Comparison of ENCODE assay signal across 28 mouse cellular contexts in genomic region chr19:38319168-38319567, GRCm38 (mm10). TPM values are rescaled to one million over a fixed set of nuclear protein-coding genes. Genes with fewer than 3 reads are reported as not detected.
"Had no signal": no experiment of that assay in that cellular context is flagged by ENCODE, and none has a peak within 500 bp of the region (broad histone marks: within the 10 kb centered on the region; RNA-seq: fewer than 3 reads in every experiment).

No protein-coding gene starts in this region.

- H3K36me3 ChIP-seq: heart, embryonic 10.5 days; heart, embryonic 12.5 days; hindbrain, embryonic 10.5 days; hindbrain, embryonic 12.5 days; limb, embryonic 10.5 days; limb, embryonic 12.5 days; liver, embryonic 13.5 days; liver, embryonic 15.5 days had no signal

- H3K4me3 ChIP-seq: gastrocnemius, adult 2 months; heart, adult 2 months; heart, embryonic 10.5 days; heart, embryonic 12.5 days; hindbrain, embryonic 10.5 days; hindbrain, embryonic 12.5 days; left cerebral cortex, adult 2 months; limb, embryonic 10.5 days; limb, embryonic 12.5 days; liver, embryonic 13.5 days; liver, embryonic 15.5 days had no signal

- H3K4me2 ChIP-seq: heart, embryonic 12.5 days; hindbrain, embryonic 12.5 days; hindbrain, embryonic 14.5 days; limb, embryonic 12.5 days; liver, embryonic 11.5 days; liver, embryonic 13.5 days; liver, embryonic 15.5 days had no signal

- DNase-seq: gastrocnemius, adult 2 months; gastrocnemius, postnatal 10 days; gastrocnemius, postnatal 25 days; heart, adult 2 months; heart, postnatal 10 days; heart, postnatal 4 days; kidney, adult 18-20 months; kidney, adult 8-10 months; kidney, postnatal 10 days; kidney, postnatal 25 days; kidney, postnatal 4 days; liver; liver, embryonic 13.5 days; liver, postnatal 0 days had no signal

- H3K9me3 ChIP-seq: heart, embryonic 10.5 days; hindbrain, embryonic 10.5 days; hindbrain, embryonic 12.5 days; limb, embryonic 10.5 days; liver, embryonic 13.5 days; liver, embryonic 15.5 days had no signal

- H3K4me1 ChIP-seq: heart, embryonic 10.5 days; heart, embryonic 12.5 days; limb, embryonic 10.5 days; limb, embryonic 12.5 days; liver, embryonic 13.5 days; liver, embryonic 15.5 days had no signal

- H3K27me3 ChIP-seq: heart, embryonic 12.5 days; hindbrain, embryonic 12.5 days; limb, embryonic 12.5 days; liver, embryonic 13.5 days; liver, embryonic 15.5 days had no signal

- H3K9ac ChIP-seq: heart, embryonic 12.5 days; hindbrain, embryonic 12.5 days; hindbrain, embryonic 14.5 days; limb, embryonic 12.5 days; liver, embryonic 13.5 days; liver, embryonic 15.5 days; liver, postnatal 0 days had no signal

- ATAC-seq: hindbrain, embryonic 16.5 days; inflammation-experienced regulatory T-cells, adult 6 months; intestine, postnatal 0 days; liver, postnatal 0 days had no signal

- H3K27ac ChIP-seq: gastrocnemius, adult 2 months; heart, adult 2 months; heart, embryonic 10.5 days; hindbrain, embryonic 10.5 days; hindbrain, embryonic 12.5 days; hindbrain, embryonic 14.5 days; left cerebral cortex, adult 2 months; limb, embryonic 10.5 days; limb, embryonic 12.5 days; liver, embryonic 13.5 days; liver, embryonic 15.5 days had no signal

RNA-seq across cellular contexts. Expression of gene Lgi1, which starts 54.8 kb away (rescaled TPM):
- total RNA-seq: granulocyte monocyte progenitor cell, adult 5-6 weeks had no signal
- polyA plus RNA-seq: heart, embryonic 12.5 days; liver, postnatal 0 days had no signal
